Mouse (Mus musculus) MEL (cell line): ENCODE measurements at regions not wholly inside any gene's neighbourhood (a gene's known extent, or its start where the extent isn't known, plus 50 kb on each side); places are given as distances from the start of the nearest gene placed in this dataset.

Experiments
- CTCF ChIP-seq, 3 experiments: IDR thresholded peaks in 2 of 3; conservative IDR thresholded peaks in 1 of 3; 2 replicates each; pipeline ENCODE4 v1.5.1; 2011 to 2012; ENCODE audit warnings: low read length in 3 of 3, low read depth in 2 of 3, mild to moderate bottlenecking in 2 of 3, improper control_type of control experiment in 1 of 3, inconsistent platforms in 1 of 3, mixed read lengths in 1 of 3, moderate library complexity in 1 of 3; ENCODE audit not compliant: control insufficient read depth in 1 of 3, insufficient read depth in 1 of 3, poor library complexity in 1 of 3, severe bottlenecking in 1 of 3
- GABPA ChIP-seq: IDR thresholded peaks from 2 replicates; pipeline ENCODE4 v1.6.1; 2012; ENCODE audit warnings: low read depth, mild to moderate bottlenecking, inconsistent platforms, low read length, improper control_type of control experiment, moderate library complexity
- MEF2A ChIP-seq: IDR thresholded peaks from 2 replicates; pipeline ENCODE4 v1.6.1; 2014; ENCODE audit warnings: low read depth, mild to moderate bottlenecking, inconsistent platforms, low read length, improper control_type of control experiment; ENCODE audit not compliant: poor library complexity, insufficient replicate concordance, severe bottlenecking; ENCODE audit errors: extremely low read depth
- MYB ChIP-seq: IDR thresholded peaks from 2 replicates; pipeline ENCODE4 v1.6.1; 2011; ENCODE audit warnings: mild to moderate bottlenecking, low read depth, low read length, improper control_type of control experiment
- POLR2AphosphoS2 ChIP-seq: IDR thresholded peaks from 2 replicates; pipeline ENCODE4 v1.6.1; 2011; ENCODE audit warnings: low read length, improper control_type of control experiment
- RAD21 ChIP-seq: IDR thresholded peaks from 2 replicates; pipeline ENCODE4 v1.6.1; 2011; ENCODE audit warnings: mild to moderate bottlenecking, low read depth, low read length, improper control_type of control experiment
- USF1 ChIP-seq: IDR thresholded peaks from 2 replicates; pipeline ENCODE4 v1.6.1; 2014; ENCODE audit warnings: low read depth, mild to moderate bottlenecking, inconsistent platforms, low read length, improper control_type of control experiment, moderate library complexity
- USF2 ChIP-seq, 2 experiments: IDR thresholded peaks; 2 replicates each; pipeline ENCODE4 v1.6.1; 2011 to 2012; ENCODE audit warnings: improper control_type of control experiment in 2 of 2, low read length in 2 of 2, borderline replicate concordance in 1 of 2, inconsistent platforms in 1 of 2, low read depth in 1 of 2, mild to moderate bottlenecking in 1 of 2; ENCODE audit not compliant: insufficient read depth in 1 of 2

- TF ChIP-seq CTCF (IDR thresholded peaks at IDR 0.05 in 2 of 3, conservative IDR thresholded peaks at IDR 0.05 in 1 of 3; ENCODE audit: control insufficient read depth in 1 of 3, insufficient read depth in 1 of 3, low read depth in 2 of 3, low read length in 3 of 3, poor library complexity in 1 of 3, severe bottlenecking in 1 of 3) (no peak), POLR2AphosphoS2 (no peak), MEF2A (no peak), MYB (no peak), GABPA (no peak), RAD21 (no peak), USF2 (IDR thresholded peaks at IDR 0.05; ENCODE audit: borderline replicate concordance in 1 of 2, insufficient read depth in 1 of 2, low read depth in 1 of 2, low read length in 2 of 2) (no peak), USF1 (no peak)
Measured at GRCm38 (mm10) chr19:14993344-14993743, 395.5 kb upstream of the Tle4 start.
